Comparison of ENCODE assay signal across 8 mouse cellular contexts in the genomic region with DNA sequence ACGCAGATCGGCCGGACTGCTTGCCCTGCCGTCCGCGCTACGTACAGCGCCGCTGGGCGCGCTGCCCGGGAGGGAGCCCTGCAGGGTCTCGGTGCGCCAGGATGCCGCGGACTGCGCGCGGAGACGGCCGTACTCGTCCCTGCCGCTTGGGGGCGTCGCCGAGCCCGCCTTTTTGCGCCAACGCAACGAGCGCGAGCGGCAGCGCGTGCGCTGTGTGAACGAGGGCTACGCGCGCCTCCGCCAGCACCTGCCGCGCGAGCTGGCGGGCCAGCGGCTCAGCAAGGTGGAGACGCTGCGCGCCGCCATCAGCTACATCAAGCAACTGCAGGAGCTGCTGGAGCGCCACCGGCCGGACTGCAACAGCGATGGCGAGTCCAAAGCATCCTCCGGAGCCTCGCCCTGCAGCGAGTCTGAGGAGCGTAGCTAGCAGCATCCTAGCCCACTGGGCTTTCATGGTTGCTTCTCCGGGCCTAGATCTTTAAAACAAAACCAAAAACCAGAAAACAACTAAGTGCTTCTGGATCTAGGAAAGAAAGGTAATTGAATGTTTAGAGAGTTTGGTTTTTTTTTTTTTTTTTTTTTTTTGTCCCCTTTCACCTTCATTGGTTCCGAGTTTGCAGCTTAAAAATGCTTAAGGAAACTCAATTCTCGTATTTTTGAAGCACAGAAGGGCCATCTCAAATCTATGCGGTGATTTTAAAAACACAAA. TPM values are rescaled to one million over a fixed set of nuclear protein-coding genes. Genes with fewer than 3 reads are reported as not detected.
DNase-seq lines count a peak whose midpoint lies in the region; ATAC-seq lines count a peak whose summit lies in the region.

No protein-coding gene starts in this region.

- no peak overlapping the region for H3K27ac ChIP-seq in forebrain, embryonic 15.5 days (replicated peaks)
- peak overlapping the region; percentile 36; the same call in 1 of the 2 replicates for H3K27ac ChIP-seq in hindbrain, embryonic 16.5 days (ENCODE audit: low read depth, low read length)

- peak; percentile 93 for ATAC-seq in forebrain, embryonic 15.5 days (replicated peaks)
- peak; percentile 96 for ATAC-seq in hindbrain, embryonic 16.5 days

- peak overlapping the region; percentile 80 for H3K4me2 ChIP-seq in forebrain, embryonic 15.5 days (replicated peaks)
- peak overlapping the region; percentile 98 for H3K4me2 ChIP-seq in hindbrain, embryonic 16.5 days (ENCODE audit: low read length)

- no peaks in the 10 kb centered on the region for H3K9me3 ChIP-seq in forebrain, embryonic 15.5 days
- no peaks in the 10 kb centered on the region for H3K9me3 ChIP-seq in hindbrain, embryonic 16.5 days (ENCODE audit: control insufficient read depth, low read length)

- H3K4me3 ChIP-seq in forebrain, embryonic 15.5 days, result peak overlapping the region; percentile 50
- peak overlapping the region; percentile 65 for H3K4me3 ChIP-seq in hindbrain, embryonic 16.5 days (ENCODE audit: low read length)

- no peaks in the 10 kb centered on the region for H3K36me3 ChIP-seq in forebrain, embryonic 15.5 days
- no peaks in the 10 kb centered on the region for H3K36me3 ChIP-seq in hindbrain, embryonic 16.5 days (ENCODE audit: control insufficient read depth, insufficient read depth, low read length)

- peak; percentile 92 for DNase-seq in ES-CJ7 (ENCODE audit: low read depth, low spot score)
- peak; percentile 34 for DNase-seq in c-Kit-positive CD71-positive TER-119-negative erythroid progenitor cells, embryonic 14.5 days (ENCODE audit: low read depth)
- DNase-seq in left cerebral cortex, adult 11 months (ENCODE audit: low spot score), result peak; percentile 63
- peak; percentile 65 for DNase-seq in lung, postnatal 25 days (ENCODE audit: low spot score)
- peak; percentile 87 for DNase-seq in retina, postnatal 1 day
- peak; percentile 86 for DNase-seq in thymus, postnatal 4 days

- H3K27me3 ChIP-seq in forebrain, embryonic 15.5 days, result 0 out of 2 replicates have a peak, but pooled peaks cover 4% of the 10 kb centered on the region
- H3K27me3 ChIP-seq in hindbrain, embryonic 16.5 days (replicated peaks; ENCODE audit: control insufficient read depth, insufficient read depth, low read length), result no peaks in the 10 kb centered on the region

- WGBS in forebrain, embryonic 15.5 days, result 1% methylated on average over 63 of the region's 63 CpGs
- under 1% methylated on average over 63 of the region's 63 CpGs for WGBS in hindbrain, embryonic 16.5 days

- H3K9ac ChIP-seq in forebrain, embryonic 15.5 days (replicated peaks), result peak overlapping the region; percentile 67
- peak overlapping the region; percentile 67 for H3K9ac ChIP-seq in hindbrain, embryonic 16.5 days (ENCODE audit: low read depth, low read length)

- H3K4me1 ChIP-seq in forebrain, embryonic 15.5 days, result peaks cover 19% of the 10 kb centered on the region
- H3K4me1 ChIP-seq in hindbrain, embryonic 16.5 days (ENCODE audit: control insufficient read depth, insufficient read depth, low read depth, low read length), result peaks cover 12% of the 10 kb centered on the region

RNA-seq across cellular contexts. Expression of a gene that starts 1.2 kb away (rescaled TPM):
- 0.38 and 0.41 TPM in 2 replicates for polyA plus RNA-seq in forebrain, embryonic 15.5 days (2015; fragmentation: Nextera tagmentation; extraction: Ambion mirVana)
- 0.21 and 0.42 TPM in 2 replicates for polyA plus RNA-seq in hindbrain, embryonic 16.5 days (2015; fragmentation: Nextera tagmentation; extraction: Ambion mirVana)

RNA-seq across cellular contexts. Expression of a gene that starts 11.7 kb away (rescaled TPM):
- 20.5 and 21.8 TPM in 2 replicates for polyA plus RNA-seq in forebrain, embryonic 15.5 days (2015; fragmentation: Nextera tagmentation; extraction: Ambion mirVana)
- polyA plus RNA-seq in hindbrain, embryonic 16.5 days (2015; fragmentation: Nextera tagmentation; extraction: Ambion mirVana), result 18.4 and 21.6 TPM in 2 replicates

RNA-seq across cellular contexts. Expression of a gene that starts 29.0 kb away (rescaled TPM):
- polyA plus RNA-seq in forebrain, embryonic 15.5 days (2015; fragmentation: Nextera tagmentation; extraction: Ambion mirVana), result 191 and 196 TPM in 2 replicates
- 171 and 176 TPM in 2 replicates for polyA plus RNA-seq in hindbrain, embryonic 16.5 days (2015; fragmentation: Nextera tagmentation; extraction: Ambion mirVana)

Comparison
In these comparisons a context has a peak if more than half of its experiments do, and no peak if none do; other contexts are left out.
1. DNase-seq: peak in every context shown above with its lines; median percentile 92 in ES-CJ7; 87 in retina, postnatal 1 day; 86 in thymus, postnatal 4 days; 65 in lung, postnatal 25 days; 63 in left cerebral cortex, adult 11 months; 34 in c-Kit-positive CD71-positive TER-119-negative erythroid progenitor cells, embryonic 14.5 days.